Mouse (Mus musculus): ENCODE results near the gene Ucp3. TPM values are rescaled to one million over a fixed set of nuclear protein-coding genes. Genes with fewer than 3 reads are reported as not detected.

The Ucp3 gene
- polyA plus RNA-seq, 1 experiment from 2014 or later = not detected

DNA sequence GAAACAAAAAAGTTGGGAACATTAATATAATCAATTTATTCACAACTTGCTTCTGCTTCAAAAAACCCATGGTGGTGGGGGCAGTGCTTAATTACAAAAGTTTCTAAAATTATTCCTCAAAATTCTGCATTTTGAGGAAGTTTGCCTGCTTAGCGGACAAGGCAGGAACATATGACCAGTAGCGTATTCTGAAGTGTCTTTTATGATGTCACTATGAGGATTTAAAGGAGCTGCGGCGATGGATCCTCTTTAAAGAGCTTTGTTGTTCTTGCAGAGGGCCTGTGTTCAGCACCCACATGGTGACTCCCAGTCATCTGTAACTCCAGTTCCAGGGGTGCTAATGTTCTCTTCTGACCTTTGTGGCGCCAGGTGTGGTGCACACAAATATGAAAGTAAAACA is 58.0 kb downstream of the Ucp3 start:
- Histone ChIP-seq H3K79me2 (ENCODE audit: inconsistent target) (peaks cover 9% of the 10 kb centered on the region; the same call in 1 of the 2 replicates), H3K4me3 (ENCODE audit: inconsistent target) (no peak overlapping the region), H3K27ac (peak overlapping the region; percentile 66), H3K36me3 (ENCODE audit: inconsistent target) (no peaks in the 10 kb centered on the region)
- 42% methylated on average over 5 of the region's 5 CpGs for WGBS (ENCODE audit: missing documents)

- H3K4me3 ChIP-seq (ENCODE audit: inconsistent target) = no peak overlapping the region
- peak overlapping the region; percentile 71 for H3K27ac ChIP-seq
- no peaks in the 10 kb centered on the region for H3K36me3 ChIP-seq (ENCODE audit: inconsistent target)
- WGBS (ENCODE audit: missing documents) = 44% methylated on average over 2 of the region's 2 CpGs
- peaks cover 30% of the 10 kb centered on the region for H3K79me2 ChIP-seq (ENCODE audit: inconsistent target)
Measured at GRCm38 (mm10) chr7:100533503-100533902, 60.7 kb downstream of the Ucp3 start.

DNA sequence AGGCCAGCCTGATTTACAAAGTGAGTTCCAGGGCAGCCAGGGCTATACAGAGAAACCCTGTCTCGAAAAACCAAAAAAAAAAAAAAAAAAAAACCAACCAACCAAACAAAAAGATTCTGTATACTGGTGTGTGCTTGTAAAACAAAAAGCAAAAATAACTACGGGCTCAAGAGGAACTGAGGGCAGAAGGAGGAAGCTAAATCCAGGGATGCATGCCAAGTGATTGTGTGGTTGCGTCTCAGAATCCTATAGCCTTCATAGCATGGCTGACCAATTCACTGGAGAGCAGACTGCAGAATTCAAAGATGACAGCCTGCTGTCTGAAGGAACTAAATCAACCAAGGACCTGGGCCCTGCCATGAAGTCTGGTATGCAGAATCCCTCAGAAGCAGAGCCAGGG is 61.4 kb downstream of the Ucp3 start:
- Histone ChIP-seq H3K27ac (peak overlapping the region; percentile 71), H3K36me3 (ENCODE audit: inconsistent target) (peaks cover 6% of the 10 kb centered on the region), H3K79me2 (ENCODE audit: inconsistent target) (peaks cover 31% of the 10 kb centered on the region), H3K4me3 (ENCODE audit: inconsistent target) (no peak overlapping the region)
- WGBS (ENCODE audit: missing documents) = 0% methylated on average over 1 of the region's 3 CpGs

DNA sequence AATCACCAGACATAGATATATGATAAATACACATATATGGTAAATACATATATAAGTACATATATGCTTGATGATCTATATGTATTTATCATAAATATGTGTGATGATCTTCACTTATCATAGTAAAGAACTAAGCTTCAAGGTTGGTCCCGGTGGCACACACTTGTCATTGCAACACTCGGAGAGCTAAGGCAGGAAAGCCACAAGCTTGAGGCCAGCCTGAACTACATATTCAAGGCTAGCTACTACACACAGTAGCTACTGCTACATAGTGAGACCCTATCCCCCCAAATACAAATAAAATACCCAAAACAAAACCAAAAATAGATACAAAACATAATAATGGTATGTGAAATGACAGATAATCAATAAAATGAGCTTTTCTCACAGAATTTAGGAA is 63.0 kb downstream of the Ucp3 start:
- 26% methylated on average over 2 of the region's 2 CpGs for WGBS (ENCODE audit: missing documents)
- Histone ChIP-seq H3K79me2 (ENCODE audit: inconsistent target) (peaks cover 31% of the 10 kb centered on the region), H3K36me3 (ENCODE audit: inconsistent target) (peaks cover 15% of the 10 kb centered on the region), H3K4me3 (ENCODE audit: inconsistent target) (no peak overlapping the region), H3K27ac (no peak overlapping the region)

Other genes starting within 250 kb of the Ucp3 start
- 6.2 to 23.9 TPM (median 7.7 TPM) in 3 replicates for gene Pgm2l1, start 245.6 kb upstream of the Ucp3 start, polyA plus RNA-seq (2018)
- 0.07 TPM in 1 of 3 replicates, not detected in the others for gene P4ha3, start 187.5 kb upstream of the Ucp3 start, polyA plus RNA-seq (2018)
- gene C2cd3, start 100.8 kb upstream of the Ucp3 start, polyA plus RNA-seq (2018) = 10.9 to 14.9 TPM (median 14.3 TPM) in 3 replicates
- gene Ppme1, start 100.7 kb upstream of the Ucp3 start, polyA plus RNA-seq (2018) = 21.1 to 34.9 TPM (median 23.0 TPM) in 3 replicates
- 934 to 1,261 TPM (median 1,117 TPM) in 3 replicates for gene Ucp2, start 20.3 kb downstream of the Ucp3 start, polyA plus RNA-seq (2018)
- 0.88 to 2.8 TPM (median 2.0 TPM) in 3 replicates for gene Dnajb13, start 42.0 kb downstream of the Ucp3 start, polyA plus RNA-seq (2018)
- gene Coa4, start 64.1 kb downstream of the Ucp3 start, polyA plus RNA-seq (2018) = 33.7 to 48.0 TPM (median 34.1 TPM) in 3 replicates
- 52.8 to 103 TPM (median 73.4 TPM) in 3 replicates for gene Rab6a, start 134.4 kb downstream of the Ucp3 start, polyA plus RNA-seq (2018)
- gene Mrpl48, start 135.3 kb downstream of the Ucp3 start, polyA plus RNA-seq (2018) = 35.4 to 91.9 TPM (median 36.6 TPM) in 3 replicates
- gene Plekhb1, start 189.4 kb downstream of the Ucp3 start, polyA plus RNA-seq (2018) = not detected in 3 replicates
- gene Fam168a, start 233.6 kb downstream of the Ucp3 start, polyA plus RNA-seq (2018) = 13.3 to 27.2 TPM (median 17.3 TPM) in 3 replicates